Mouse (Mus musculus) spleen, postnatal 4 days (tissue): ENCODE measurements around the gene Pimreg.

Source experiments
- DNase-seq, 2 experiments: peaks; one replicate each; pipeline ENCODE4 v3.0.0; 2022; ENCODE audit warnings: low spot score in 2 of 2

The Pimreg gene

DNA sequence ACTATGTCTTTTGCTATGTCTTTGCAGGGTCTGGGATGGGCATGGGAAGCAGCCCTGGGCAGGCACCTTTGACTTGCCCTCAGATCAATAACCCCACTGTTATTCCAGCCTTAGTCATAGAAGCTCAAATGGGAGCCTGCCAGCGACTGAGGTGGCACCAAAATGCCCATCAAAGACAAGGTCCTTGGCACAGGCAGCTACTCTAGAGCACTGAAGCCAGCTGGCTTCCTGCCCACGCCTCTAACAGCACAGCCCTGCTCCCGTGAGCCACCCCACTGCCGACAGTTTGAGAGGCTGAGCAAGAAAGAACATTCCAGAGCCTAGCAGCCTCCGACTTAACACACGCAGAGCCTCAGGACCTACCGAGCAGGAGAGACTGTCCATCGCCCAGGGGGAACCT is 23.3 kb downstream of the Pimreg start:
- no peak for DNase-seq

GRCm38 (mm10) chr11:72066330-72066729 is 24.5 kb downstream of the Pimreg start:
- DNase-seq = no peak

DNA sequence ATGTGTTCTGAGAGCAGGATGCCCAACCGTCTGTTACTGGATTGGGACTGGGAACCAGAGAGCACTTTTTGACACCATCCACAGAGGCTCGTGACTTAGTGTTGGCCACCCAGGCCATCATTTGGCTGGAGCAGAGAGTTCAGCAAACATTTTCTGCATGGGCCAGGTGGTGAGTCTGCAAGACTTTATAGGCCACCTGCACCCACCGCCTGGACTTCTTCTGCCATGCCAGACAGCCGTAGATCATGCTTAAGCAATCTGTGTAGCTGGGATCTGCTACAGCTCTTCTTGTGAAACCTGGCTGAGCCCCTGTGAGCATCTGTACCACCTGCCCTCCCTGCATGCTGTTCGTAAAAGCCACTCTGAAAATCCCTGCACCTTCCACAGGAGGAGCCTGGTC is 25.5 kb downstream of the Pimreg start:
- DNase-seq = no peak

- DNase-seq = no peak
Observed at GRCm38 (mm10) chr11:72068026-72068425, 26.2 kb downstream of the Pimreg start.

- no peak for DNase-seq
Observed at GRCm38 (mm10) chr11:72070733-72071132, 28.9 kb downstream of the Pimreg start.

GRCm38 (mm10) chr11:72072331-72072905 is 30.6 kb downstream of the Pimreg start:
- DNase-seq = no peak

DNA sequence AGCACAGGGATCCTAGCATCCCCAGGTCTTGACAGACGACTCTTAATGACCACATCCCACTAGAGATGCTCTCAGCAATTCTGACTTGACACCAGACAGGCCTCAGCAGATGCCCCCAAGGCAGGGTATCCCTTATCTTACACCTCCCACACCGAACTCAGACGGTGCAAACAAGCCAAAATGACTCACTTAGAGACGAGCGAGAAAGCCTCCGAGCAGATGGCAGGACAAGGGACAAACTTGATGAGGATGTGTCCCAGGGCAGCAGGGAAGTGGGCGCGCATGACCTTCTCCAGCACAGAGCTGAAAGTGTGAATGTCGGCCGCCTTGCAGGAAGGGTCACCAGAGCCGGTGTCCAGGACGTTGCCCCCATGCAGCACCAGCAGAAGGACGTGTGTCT is 32.4 kb downstream of the Pimreg start:
- no peak for DNase-seq

DNA sequence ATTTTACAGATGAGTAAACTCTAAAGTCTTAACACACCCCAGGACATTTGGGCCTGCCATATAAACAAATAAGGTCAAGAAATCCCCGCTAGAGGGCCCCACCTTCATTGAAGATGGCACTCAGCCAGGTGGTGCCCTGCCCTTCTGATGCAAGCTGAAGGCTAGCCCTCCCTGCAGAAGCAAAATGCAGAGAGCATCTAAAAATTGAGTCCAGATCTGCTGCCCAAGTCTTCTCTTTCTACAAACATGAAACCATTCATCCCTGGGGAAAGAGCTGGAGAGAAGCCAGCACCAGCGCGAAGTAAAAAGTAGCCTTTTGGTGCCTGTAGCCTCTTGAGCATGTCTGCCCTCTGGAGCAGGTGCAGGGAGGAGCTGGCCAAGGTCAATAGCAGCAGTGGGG is 36.2 kb downstream of the Pimreg start:
- no peak for DNase-seq

DNA sequence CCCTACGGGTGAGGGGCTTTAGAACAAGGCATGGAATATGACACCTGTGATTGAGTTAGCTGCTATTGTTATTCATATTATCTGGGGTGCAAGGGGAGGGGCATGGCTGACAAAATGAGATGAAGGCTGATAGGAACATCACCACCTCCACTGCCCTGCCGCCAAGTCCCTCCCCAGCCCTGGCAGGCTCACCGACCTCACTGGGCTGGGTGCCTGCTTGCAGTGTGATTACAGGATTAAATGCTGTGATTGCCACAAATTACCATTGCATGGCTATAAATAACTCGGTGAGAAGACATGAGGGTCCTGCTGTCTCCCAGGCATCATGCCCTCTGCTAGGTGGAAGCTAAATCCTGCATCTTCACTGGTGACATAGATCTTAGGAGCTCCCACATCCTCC is 36.8 kb downstream of the Pimreg start:
- no peak for DNase-seq

- DNase-seq = no peak
Observed at GRCm38 (mm10) chr11:72080461-72080860, 38.6 kb downstream of the Pimreg start.

GRCm38 (mm10) chr11:72082601-72083000 is 40.8 kb downstream of the Pimreg start:
- DNase-seq = no peak

DNA sequence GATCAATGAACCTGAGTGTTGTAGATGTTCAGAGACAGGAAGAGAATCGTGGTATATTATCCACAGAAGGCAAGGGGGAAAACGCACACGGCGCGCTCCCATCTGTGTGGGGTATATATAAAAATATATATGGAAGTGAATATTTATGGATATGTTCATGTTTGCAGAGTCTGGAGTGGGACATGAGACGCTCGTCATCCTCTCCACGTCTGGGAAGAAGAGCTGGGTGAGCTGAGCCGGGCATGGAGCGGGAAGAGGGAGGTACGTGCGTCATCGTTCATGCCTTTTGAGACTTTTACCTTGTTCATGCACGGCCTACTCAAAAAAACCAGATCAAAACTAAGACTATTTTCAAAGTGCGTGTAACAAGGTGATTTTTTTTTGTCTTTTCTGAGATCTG is 42.5 kb downstream of the Pimreg start:
- no peak for DNase-seq

DNA sequence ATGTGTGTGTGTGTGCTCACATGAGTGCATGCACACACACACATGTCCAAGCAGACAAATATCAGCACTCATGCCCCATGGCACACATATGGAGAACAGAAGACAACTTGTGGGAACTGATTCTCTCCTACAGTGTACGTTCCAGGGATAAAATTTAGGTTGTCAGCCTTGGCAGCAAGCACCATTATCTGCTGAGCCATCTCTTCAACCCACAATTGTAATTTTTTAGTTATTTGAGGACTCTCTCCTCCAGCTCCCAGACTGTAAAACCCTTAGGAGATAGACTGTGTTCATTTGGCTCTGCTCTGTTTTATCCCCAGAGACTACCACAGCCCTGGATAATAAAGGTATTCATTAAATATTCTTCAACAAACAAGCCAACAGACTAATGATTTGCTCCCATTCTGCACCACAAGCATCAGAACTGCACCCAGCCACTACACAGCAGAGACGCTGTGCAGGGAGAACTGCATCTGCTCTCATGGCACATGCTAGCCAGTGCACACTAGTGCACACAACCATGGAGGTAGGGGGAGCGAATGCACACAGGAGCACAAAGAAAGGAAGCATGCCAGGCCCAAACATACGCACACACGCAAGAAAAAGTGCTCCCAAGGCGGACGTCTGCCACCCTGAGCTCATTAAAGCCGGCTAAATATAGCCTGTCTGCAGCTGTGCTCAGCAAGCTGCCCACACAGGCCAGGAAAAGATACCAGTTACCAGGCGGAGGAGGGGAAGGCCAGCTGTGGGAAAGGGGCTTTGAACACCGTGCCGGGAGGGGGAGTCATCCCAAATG is 44.6 kb downstream of the Pimreg start:
- no peak for DNase-seq

DNA sequence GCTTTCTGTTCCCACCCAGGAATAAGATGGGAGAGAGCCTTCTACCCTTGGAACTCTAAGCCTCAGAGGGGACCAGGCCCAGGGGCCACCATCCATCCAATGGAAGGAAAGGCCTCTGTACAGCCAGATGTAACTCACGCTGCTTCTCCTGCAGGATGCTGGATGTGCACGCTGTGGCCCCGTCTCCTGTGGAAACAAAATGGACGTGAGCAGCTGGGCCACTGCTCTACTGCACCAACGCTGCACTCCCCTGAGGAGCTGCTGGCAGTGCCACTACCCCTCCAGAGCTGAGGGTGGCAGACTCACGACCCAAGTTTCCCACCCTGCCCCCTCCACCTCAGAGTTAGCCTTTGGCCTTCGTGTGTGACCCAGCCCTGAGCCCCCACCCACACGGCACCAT is 50.6 kb downstream of the Pimreg start:
- no peak for DNase-seq

GRCm38 (mm10) chr11:72094442-72094841 is 52.6 kb downstream of the Pimreg start:
- no peak for DNase-seq

DNA sequence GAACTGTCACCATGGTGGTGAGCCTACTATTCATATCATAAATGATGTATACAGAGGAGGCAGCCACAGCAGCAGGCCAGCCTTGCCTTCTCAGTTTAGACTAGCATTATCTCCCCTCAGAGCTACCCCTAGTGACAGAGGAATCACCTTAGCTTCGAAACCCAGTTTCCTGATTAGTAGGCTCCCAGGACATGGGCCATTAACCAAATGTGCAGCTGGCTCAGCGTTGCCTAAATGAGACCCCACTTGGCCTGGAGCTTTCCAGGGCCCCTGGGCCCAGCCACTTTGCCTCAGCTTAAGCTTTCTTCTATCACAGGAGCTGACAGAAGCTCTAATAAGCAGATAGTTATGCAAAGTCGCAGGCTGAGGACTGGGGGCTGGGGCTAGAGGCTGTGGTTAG is 54.2 kb downstream of the Pimreg start:
- no peak for DNase-seq
